Mouse (Mus musculus) left cerebral cortex, postnatal 14 days (tissue): ENCODE measurements at regions not wholly inside any gene's neighbourhood (a gene's known extent, or its start where the extent isn't known, plus 50 kb on each side); places are given as distances from the start of the nearest gene placed in this dataset.
"Not testable (repeated sequence)": the region's sequence is repeated elsewhere in the genome, so short reads cannot be mapped to it uniquely, and the experiment has no call there.

Source experiments
- DNase-seq, 2 experiments: peaks; one replicate each; pipeline ENCODE4 v3.0.0; 2021 to 2022; ENCODE audit warnings: low spot score in 2 of 2, mixed read lengths in 1 of 2
- intact Hi-C: fragments of 180-260 bp; cut with DNase I; formaldehyde crosslinking; loops from one replicate; pipeline ENCODE4 v1.15.1; 2025

- no peak for DNase-seq
- intact Hi-C loops: no loop called here
Observed at GRCm38 (mm10) chr14:87612871-87613270, 196.4 kb downstream of the Tdrd3 start.

DNA sequence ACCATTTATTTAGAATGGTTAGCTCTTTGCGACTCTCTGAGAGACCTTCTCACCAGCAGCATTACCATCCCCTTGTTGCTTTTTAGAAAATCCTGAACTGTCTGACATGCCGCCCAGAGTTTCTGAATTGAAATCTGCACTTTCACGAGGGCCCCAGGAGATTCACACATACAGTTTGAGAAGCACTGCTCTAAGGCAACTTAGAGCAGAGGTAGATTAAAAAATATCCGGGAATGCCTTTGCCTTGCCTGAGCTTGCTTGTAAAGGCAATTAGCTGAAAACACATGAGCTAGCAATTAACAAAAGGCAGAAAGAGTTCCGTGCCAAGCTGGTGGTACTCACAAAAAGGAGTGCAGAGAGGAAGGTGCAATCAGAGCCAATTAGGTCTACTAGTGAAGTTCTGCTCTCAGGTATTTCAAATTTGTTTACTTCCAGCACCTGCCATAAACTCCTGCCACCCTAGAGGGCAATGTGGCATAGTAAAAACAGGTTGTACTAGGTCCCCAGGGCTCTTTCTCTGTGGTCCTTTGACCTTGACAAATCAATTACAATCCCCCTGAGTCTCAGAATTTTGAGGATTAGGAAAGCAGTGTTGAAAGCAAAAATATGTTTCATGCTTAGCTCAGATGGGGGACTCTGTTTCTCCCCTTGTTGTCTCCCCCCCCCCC lies 203.1 kb downstream of the Tdrd3 start:
- no peak for DNase-seq
- intact Hi-C loops: no loop called here

DNA sequence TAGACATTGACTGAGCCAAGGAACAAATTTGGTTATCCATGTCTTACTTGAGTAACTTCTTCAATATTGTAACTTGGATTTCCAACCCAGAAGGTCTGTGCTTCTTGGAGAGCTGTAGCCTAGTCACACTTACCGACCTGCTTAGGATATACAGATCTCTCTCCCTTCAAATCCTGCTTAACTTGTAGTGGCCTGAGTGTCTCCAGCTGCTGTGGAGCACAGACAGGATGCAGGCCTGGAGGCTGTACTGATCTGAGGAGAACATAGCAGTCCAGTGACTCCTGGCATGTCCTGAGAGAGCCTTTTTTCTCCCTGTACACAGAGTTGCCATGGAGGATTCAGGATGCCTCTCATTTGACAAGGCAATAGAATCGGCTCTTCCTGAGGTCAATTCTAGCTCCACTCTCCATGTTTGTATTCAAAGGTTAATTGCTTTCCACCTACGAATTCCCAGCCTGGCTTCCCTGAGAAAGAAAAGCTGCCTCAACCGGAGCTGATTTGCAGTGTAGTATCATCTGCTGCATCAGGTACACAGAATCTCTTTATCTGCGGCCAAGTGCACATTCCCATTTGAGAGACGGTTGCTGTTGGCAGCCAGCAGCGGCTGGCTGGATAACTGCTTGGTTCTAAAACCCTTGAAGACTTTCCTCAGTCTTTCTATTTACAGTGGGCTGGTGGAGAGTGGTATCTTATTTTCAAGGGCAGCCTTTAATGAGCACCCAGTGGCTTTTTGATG lies 214.8 kb downstream of the Tdrd3 start:
- no peak for DNase-seq
- intact Hi-C loops: no loop called here

DNA sequence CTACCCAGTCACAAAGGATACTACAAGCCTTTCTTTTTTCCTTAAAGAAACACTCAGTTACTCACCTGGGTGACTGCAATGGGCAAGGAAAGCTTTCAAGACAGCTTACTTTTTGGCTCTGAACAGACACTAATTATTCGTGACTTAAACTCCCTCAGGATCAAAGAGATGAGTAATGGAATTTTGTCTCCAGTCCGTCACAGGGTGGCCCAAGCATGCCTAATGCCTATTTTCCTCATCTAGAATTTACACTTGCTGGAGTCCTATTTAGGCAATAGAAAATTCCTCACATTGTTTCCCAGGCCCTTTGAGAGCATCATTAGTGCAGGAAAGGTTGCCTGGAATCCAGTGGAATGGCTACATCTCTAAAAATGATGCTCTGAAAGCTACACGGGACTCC lies 218.2 kb downstream of the Tdrd3 start:
- DNase-seq: no peak
- intact Hi-C loops: no loop called here

DNA sequence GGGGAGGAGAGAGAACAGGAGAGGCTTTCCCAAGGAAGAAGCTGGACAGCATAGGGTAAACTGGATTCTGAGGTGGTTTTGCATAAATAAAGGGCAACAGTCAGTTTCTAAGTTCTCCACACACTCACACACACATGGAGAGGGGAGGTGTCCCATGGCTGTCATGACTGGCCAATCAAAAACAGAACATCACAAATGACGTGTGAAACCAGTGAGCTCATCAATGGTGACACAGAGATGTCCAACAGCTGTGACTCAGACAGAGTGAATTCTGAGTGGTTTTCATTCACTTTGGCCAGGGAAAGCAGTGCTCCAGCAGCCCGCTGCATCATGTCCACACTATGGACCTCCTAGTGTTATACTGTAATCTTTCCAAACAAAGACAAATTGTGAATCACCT lies 220.7 kb downstream of the Tdrd3 start:
- DNase-seq: no peak
- intact Hi-C loops: no loop called here

DNA sequence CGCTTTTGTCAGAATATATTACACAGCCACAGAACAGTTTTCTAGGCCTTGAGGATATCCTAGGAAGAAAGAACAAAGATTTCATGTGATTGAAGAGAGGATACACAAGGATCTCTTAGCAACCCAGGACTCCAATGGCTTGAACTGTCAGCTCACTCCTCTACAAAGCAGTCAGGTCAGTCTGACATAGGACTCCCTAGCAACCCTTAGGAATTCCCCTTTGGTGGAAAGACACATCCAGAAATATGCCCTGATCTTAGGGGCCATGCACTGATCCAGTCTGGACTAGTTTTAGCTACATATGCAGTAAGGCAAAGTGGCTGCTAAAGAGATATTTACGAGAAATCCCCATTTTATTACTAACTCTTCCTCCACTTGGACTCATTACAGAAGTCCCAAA lies 251.5 kb downstream of the Tdrd3 start:
- no peak for DNase-seq
- intact Hi-C loops: no loop called here

GRCm38 (mm10) chr14:87669496-87669895 lies 253.1 kb downstream of the Tdrd3 start:
- intact Hi-C loops: no loop called here
- DNase-seq: no peak

DNA sequence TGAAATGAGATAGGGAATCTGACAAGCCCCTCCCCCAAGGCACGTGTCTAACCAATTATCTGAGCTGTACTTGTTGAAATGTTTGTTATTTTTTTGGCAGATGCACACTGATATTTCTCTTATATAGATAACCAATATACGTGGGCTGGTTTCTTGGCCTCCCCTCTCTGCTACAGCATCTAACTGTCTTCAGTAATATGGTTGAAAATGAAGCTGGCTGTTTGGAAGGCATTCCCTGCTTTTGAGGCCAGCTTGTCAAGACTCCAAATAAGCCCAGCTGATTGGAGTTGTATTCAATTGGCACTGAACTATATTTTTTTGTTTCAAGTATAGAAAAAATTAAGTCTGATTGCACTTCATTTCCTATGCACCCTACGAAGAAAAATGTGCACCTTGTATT lies 264.3 kb downstream of the Tdrd3 start:
- intact Hi-C loops: no loop called here

GRCm38 (mm10) chr14:87683091-87683806 lies 266.8 kb downstream of the Tdrd3 start:
- intact Hi-C loops, DNase-seq: not testable (repeated sequence)

More for the DNA sequence above, 264.3 kb downstream of the Tdrd3 start:
- DNase-seq: no peak

DNA sequence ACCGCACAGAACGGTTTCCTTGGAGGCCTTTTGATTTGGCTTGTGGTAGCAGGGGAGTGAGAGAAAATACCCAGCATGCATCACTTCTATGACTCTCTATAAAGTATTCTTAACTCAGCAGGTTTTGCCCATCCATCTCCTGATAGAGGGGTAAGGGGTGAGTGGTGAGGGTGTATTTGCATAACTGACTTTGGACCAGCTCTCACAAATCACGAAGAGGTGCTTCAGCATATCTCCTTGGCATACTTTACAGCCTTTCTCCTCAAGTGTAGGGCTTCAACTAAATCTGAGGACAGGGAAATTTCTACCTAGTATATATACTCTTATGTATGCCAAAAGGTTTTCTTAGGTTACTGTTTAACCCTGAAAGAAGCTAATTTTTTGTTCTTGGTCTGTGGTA lies 273.4 kb downstream of the Tdrd3 start:
- intact Hi-C loops: no loop called here
- no peak for DNase-seq

DNA sequence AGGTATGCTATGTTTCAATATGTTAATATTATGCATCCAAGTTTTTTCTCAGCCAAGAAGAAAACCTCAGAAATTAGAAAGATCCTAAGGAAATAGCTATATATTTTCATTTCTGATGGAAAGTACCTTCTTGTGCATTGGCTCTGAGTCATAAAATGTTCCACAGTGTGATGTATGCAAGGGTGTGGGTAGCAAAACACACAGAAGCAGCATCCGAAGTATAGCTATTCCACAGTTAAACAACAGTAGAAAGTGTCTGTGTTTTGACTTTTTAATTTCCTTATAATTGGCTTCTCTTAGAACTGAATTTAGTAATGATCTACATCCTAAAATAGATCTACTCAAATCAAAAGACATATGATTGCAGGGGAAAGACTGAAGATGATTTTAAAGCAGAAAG lies 320.0 kb downstream of the Tdrd3 start:
- intact Hi-C loops: no loop called here
- peak in 1 of 2 experiments; percentile 17 for DNase-seq

- no peak for DNase-seq
- intact Hi-C loops: no loop called here
Observed at GRCm38 (mm10) chr14:87745524-87745923, 329.1 kb downstream of the Tdrd3 start.

DNA sequence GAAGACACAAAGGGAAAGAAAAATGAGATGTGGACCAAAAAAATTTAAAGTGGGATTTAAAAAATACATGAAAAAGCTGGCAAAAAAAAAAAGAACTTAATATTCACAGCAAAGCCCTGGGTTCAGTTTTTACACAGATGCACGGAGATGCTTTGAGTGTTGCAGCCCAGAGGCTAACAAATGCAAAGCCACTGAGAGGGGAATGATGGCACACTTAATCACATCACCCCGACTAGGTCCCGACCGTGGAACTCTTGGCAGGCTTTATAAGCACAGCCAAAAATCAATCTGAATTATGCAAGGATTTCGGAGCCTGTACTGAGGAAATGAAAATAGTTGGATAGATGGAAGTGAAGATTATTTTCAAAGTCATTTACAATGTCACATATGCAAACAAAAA lies 329.6 kb downstream of the Tdrd3 start:
- no peak for DNase-seq
- intact Hi-C loops: no loop called here

DNA sequence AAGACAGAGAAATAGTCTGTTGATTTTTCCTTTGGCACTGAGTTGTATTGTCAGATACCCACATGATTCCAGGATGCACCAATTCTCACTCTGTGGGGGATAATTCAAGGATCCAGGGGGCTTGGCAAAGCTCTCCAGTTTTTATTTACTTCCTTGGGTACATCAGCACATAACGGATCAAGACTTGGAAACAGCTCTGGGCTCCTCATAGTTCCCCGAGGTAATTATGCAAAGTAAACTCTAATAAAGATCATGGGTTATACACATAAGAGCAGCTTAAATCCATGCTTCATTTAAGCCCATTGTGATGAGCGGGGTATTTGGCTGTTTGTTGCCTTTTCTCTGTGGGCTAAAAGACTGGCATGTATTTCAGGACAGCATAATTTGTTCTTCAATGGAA lies 332.6 kb downstream of the Tdrd3 start:
- intact Hi-C loops: no loop called here
- no peak for DNase-seq

DNA sequence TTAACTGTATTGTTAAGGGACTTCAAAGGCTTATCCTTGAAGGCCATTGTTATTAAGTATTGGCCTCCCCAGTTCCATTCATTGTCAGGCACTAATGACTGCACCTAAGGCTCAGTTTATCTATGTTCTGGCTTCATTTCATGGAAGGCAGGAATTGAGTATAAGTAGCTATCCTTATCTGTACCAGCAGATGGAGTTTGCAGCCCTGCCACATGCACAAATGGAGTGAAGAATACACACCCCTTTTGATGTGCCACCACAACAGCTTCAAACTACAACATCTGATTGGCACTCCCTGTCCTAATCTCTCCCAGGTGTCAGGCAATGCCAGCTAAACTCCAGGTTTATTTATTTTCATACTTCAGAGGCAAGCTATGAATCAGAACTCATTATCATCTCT lies 333.3 kb downstream of the Tdrd3 start:
- intact Hi-C loops: no loop called here
- no peak for DNase-seq

GRCm38 (mm10) chr14:87750665-87751170 lies 334.3 kb downstream of the Tdrd3 start:
- DNase-seq: peak in 1 of 2 experiments; percentile 14
- intact Hi-C loops: no loop called here

GRCm38 (mm10) chr14:87754744-87755143 lies 338.3 kb downstream of the Tdrd3 start:
- DNase-seq: no peak
- intact Hi-C loops: no loop called here

- intact Hi-C loops: no loop called here
- no peak for DNase-seq
Observed at GRCm38 (mm10) chr14:87775332-87775890, 359.0 kb downstream of the Tdrd3 start.

GRCm38 (mm10) chr14:87799803-87800202 lies 383.4 kb downstream of the Tdrd3 start:
- no peak for DNase-seq
- intact Hi-C loops: no loop called here

DNA sequence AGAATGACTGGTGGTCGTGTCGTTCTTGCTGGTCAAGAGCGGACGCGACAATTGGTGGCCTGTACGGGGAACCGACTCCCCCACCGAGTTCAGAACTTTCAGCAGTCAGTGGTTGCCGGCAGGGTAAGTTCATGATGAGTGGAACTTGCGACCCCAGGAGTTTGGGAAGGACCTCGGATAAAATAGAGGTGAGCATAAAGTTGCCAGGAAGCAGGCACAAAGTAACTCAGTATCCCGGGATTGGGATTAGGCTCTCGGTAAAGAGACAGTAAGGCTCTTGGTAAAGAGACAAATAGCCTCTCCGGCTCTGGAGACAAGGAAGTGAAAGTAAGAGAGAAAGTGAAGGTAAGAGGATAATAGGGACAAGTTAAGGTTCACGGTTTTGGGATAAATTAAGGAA lies 393.2 kb downstream of the Tdrd3 start:
- intact Hi-C loops: not testable (repeated sequence)
- DNase-seq: peak in 1 of 2 experiments; percentile 3
